Mouse (Mus musculus): ENCODE measurements around the gene Ccdc91. TPM values are rescaled to one million over a fixed set of nuclear protein-coding genes. Genes with fewer than 3 reads are reported as not detected.

Ccdc91 gene
- total and polyA plus RNA-seq, 3 experiments = 12.0 to 15.6 (median 14.4) TPM

DNA sequence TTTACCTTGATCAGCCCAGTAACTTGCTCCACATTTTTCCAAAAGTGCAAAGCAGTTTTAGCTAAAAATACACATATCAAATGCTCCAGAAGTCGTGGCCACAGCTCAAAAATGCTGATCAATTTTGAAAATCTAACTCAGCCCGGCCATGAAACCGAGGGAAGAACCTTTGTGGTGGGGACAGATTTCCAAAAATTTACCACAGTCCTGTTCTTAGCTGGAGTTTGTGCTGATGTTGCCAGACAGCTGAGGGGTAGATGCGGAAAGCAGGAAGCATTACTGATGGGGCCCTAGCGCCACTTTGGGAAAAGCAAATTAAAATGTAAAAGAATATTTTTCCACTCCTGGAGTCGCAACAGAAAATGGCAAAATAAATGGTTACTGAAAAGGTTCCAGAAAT is 31.6 kb downstream of the Ccdc91 start:
- Histone ChIP-seq H3K36me3 (replicated peaks in 1 of 2; ENCODE audit: control insufficient read depth in 1 of 2, insufficient read depth in 1 of 2, low read length in 1 of 2) (peaks cover 8 to 9% of the 10 kb centered on the region in 2 experiments), H3K9me3 (replicated peaks; ENCODE audit: low read length) (no peaks in the 10 kb centered on the region), H3K9ac (ENCODE audit: insufficient read depth, low read depth) (no peak overlapping the region), H3K27me3 (replicated peaks) (no peaks in the 10 kb centered on the region), H3K4me2 (ENCODE audit: insufficient read depth, low read depth, poor library complexity, severe bottlenecking) (no peak overlapping the region), H3K4me3 (replicated peaks in 1 of 3; ENCODE audit: low read depth in 2 of 3, low read length in 2 of 3, poor library complexity in 1 of 3) (no peak overlapping the region), H3K79me2 (replicated peaks; ENCODE audit: control insufficient read depth, extremely low read depth, insufficient read depth, poor library complexity, severe bottlenecking) (no peaks in the 10 kb centered on the region), H3K4me1 (ENCODE audit: control insufficient read depth in 1 of 2, insufficient read depth in 2 of 2) (peaks cover 0 to 11% of the 10 kb centered on the region in 2 experiments; a peak in 3 of 4 replicates), H3K27ac (ENCODE audit: insufficient read depth, low read depth) (no peak overlapping the region)
- TF ChIP-seq JUN (IDR thresholded peaks at IDR 0.05; ENCODE audit: insufficient read depth, low read depth, low read length) (no peak), PAX5 (IDR thresholded peaks at IDR 0.05; ENCODE audit: low read length) (no peak), CHD1 (IDR thresholded peaks at IDR 0.05; ENCODE audit: low read depth, low read length) (no peak), NRF1 (IDR thresholded peaks at IDR 0.05; ENCODE audit: low read depth, low read length) (no peak), POLR2A (IDR thresholded peaks at IDR 0.05; ENCODE audit: low read depth, low read length) (no peak), IRF4 (IDR thresholded peaks at IDR 0.05; ENCODE audit: low read depth, low read length) (no peak), HCFC1 (IDR thresholded peaks at IDR 0.05; ENCODE audit: low read depth, low read length) (no peak), CHD2 (IDR thresholded peaks at IDR 0.05; ENCODE audit: low read length) (no peak), MEF2A (IDR thresholded peaks at IDR 0.05; ENCODE audit: borderline replicate concordance, low read depth, low read length) (no peak), ZMIZ1 (IDR thresholded peaks at IDR 0.05; ENCODE audit: low read depth, low read length) (no peak), MAFK (IDR thresholded peaks at IDR 0.05; ENCODE audit: insufficient replicate concordance, low read length) (no peak), CTCF (conservative IDR thresholded peaks at IDR 0.05 in 1 of 2, IDR thresholded peaks at IDR 0.05 in 1 of 2; ENCODE audit: low read depth in 2 of 2, low read length in 2 of 2) (no peak)
- DNase-seq (ENCODE audit: extremely low read depth) = no peak
- dilution Hi-C loops (cut with MboI; ENCODE audit: extremely low pct_ligation_motif_present, extremely low pct_unique_long_range_greater_than_20kb, low sequenced_read_pairs) = no loop called here
- in situ Hi-C loops (cut with MboI; ENCODE audit: low pct_ligation_motif_present, low pct_unique_long_range_greater_than_20kb, low sequenced_read_pairs) = no loop called here

DNA sequence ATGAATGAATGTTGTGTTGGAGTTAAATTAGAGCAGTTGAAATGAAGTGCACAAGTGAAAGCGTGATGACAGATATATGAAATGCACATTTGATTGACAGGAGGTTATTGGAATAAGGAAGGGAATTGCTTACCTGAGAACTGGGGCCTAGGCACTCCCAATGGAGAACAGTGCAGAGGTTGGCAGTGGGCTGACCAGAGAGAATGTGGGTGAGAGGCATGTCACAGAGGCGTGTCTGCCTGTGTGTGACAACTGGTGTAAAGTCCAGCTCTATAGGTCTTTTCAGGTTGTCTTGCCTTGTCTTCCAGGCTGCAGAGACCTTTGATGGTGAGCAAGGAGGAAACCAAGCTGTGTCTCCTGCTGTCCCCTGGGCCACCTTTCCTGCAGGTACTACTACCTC is 34.9 kb downstream of the Ccdc91 start:
- no peaks in the 10 kb centered on the region for H3K9me3 ChIP-seq (replicated peaks; ENCODE audit: low read length)
- in situ Hi-C loops (cut with MboI; ENCODE audit: low pct_ligation_motif_present, low pct_unique_long_range_greater_than_20kb, low sequenced_read_pairs) (no loop called here), dilution Hi-C loops (cut with MboI; ENCODE audit: extremely low pct_ligation_motif_present, extremely low pct_unique_long_range_greater_than_20kb, low sequenced_read_pairs) (no loop called here)
- no peak for DNase-seq (ENCODE audit: extremely low read depth)
- H3K4me3 ChIP-seq (replicated peaks in 1 of 3; ENCODE audit: low read depth in 2 of 3, low read length in 2 of 3, poor library complexity in 1 of 3) = no peak overlapping the region
- H3K27ac ChIP-seq (ENCODE audit: insufficient read depth, low read depth) = no peak overlapping the region
- H3K36me3 ChIP-seq (replicated peaks in 1 of 2; ENCODE audit: control insufficient read depth in 1 of 2, insufficient read depth in 1 of 2, low read length in 1 of 2) = peaks cover 9 to 17% of the 10 kb centered on the region in 2 experiments
- no peaks in the 10 kb centered on the region for H3K27me3 ChIP-seq (replicated peaks)
- no peak overlapping the region for H3K4me2 ChIP-seq (ENCODE audit: insufficient read depth, low read depth, poor library complexity, severe bottlenecking)
- H3K9ac ChIP-seq (ENCODE audit: insufficient read depth, low read depth) = no peak overlapping the region
- H3K79me2 ChIP-seq (replicated peaks; ENCODE audit: control insufficient read depth, extremely low read depth, insufficient read depth, poor library complexity, severe bottlenecking) = no peaks in the 10 kb centered on the region
- H3K4me1 ChIP-seq (ENCODE audit: control insufficient read depth in 1 of 2, insufficient read depth in 2 of 2) = peaks cover 0 to 11% of the 10 kb centered on the region in 2 experiments; a peak in 2 of 4 replicates
- no peak for TF ChIP-seq USF1 (IDR thresholded peaks at IDR 0.05; ENCODE audit: low read depth, low read length)
- TF ChIP-seq CHD1 (IDR thresholded peaks at IDR 0.05; ENCODE audit: low read depth, low read length) = no peak
- no peak for TF ChIP-seq JUND (conservative IDR thresholded peaks at IDR 0.05; ENCODE audit: low read depth, low read length)
- TF ChIP-seq PAX5 (IDR thresholded peaks at IDR 0.05; ENCODE audit: low read length) = no peak
- no peak for TF ChIP-seq RCOR1 (conservative IDR thresholded peaks at IDR 0.05; ENCODE audit: low read depth, low read length)
- no peak for TF ChIP-seq NELFE (IDR thresholded peaks at IDR 0.05; ENCODE audit: low read depth, low read length)
- no peak for TF ChIP-seq MYC (IDR thresholded peaks at IDR 0.05; ENCODE audit: low read depth, low read length)
- TF ChIP-seq SIN3A (IDR thresholded peaks at IDR 0.05; ENCODE audit: low read length) = no peak
- no peak for TF ChIP-seq USF2 (conservative IDR thresholded peaks at IDR 0.05; ENCODE audit: low read depth, low read length)
- TF ChIP-seq TCF12 (IDR thresholded peaks at IDR 0.05; ENCODE audit: low read depth, low read length) = no peak
- TF ChIP-seq CTCF (conservative IDR thresholded peaks at IDR 0.05 in 1 of 2, IDR thresholded peaks at IDR 0.05 in 1 of 2; ENCODE audit: low read depth in 2 of 2, low read length in 2 of 2) = no peak
- no peak for TF ChIP-seq ZMIZ1 (IDR thresholded peaks at IDR 0.05; ENCODE audit: low read depth, low read length)
- no peak for TF ChIP-seq MAFK (IDR thresholded peaks at IDR 0.05; ENCODE audit: insufficient replicate concordance, low read length)
- TF ChIP-seq ZNF384 (IDR thresholded peaks at IDR 0.05; ENCODE audit: low read depth, low read length) = no peak
- TF ChIP-seq MXI1 (IDR thresholded peaks at IDR 0.05; ENCODE audit: low read depth, low read length) = no peak
- TF ChIP-seq CHD2 (IDR thresholded peaks at IDR 0.05; ENCODE audit: low read length) = no peak
- TF ChIP-seq MAZ (IDR thresholded peaks at IDR 0.05; ENCODE audit: low read depth, low read length) = no peak
- TF ChIP-seq ELF1 (IDR thresholded peaks at IDR 0.05; ENCODE audit: low read depth, low read length) = no peak
